Mouse (Mus musculus): Measurements from ENCODE around the gene Slc25a10.
A peak's percentile ranks its signal among the peaks of the same experiment; 100 is the strongest.

The Slc25a10 gene

DNA sequence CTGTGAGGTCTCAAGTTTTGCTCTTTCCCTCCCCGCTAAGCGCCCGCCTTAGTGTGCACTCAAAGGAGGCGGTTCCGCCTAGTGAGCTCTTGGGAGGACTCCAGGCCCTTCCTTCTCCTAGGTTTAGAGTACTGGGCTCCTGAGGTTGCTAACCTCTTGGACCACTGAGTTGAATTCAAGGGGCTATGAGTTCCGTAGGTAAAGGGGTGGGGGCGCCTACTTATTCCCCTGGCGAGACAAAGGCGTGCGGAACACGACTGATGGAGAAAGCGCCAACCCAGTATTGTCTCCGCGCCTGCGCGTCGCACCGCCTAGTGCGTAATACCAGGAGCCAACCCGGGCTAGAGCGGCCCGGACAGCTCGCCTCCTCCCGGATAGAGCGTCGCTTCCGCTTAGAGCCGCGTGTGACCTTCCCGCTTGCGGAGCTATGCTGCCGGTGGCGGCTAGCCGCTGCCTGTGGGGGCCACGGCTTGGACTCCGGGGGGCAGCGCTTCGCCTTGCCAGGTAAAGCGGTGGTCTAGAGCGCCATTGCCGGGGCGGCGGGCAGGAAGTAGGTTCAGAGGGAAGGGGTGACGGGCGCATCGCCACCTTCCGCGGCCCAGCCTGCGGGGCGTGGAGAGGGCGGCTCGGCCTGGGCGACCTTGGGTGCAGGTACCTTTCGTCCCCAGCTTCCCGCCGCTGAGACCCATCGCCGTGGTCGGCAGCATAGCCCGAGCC, 7.2 kb upstream of the Slc25a10 start, which contains the start of gene Mrpl12:
Gene Mrpl12, plus strand, starts transcription at position 349 of the 717 bp plus-strand sequence.
- peak; percentile 92 to 93 for DNase-seq (ENCODE audit: low spot score in 2 of 2)

DNA sequence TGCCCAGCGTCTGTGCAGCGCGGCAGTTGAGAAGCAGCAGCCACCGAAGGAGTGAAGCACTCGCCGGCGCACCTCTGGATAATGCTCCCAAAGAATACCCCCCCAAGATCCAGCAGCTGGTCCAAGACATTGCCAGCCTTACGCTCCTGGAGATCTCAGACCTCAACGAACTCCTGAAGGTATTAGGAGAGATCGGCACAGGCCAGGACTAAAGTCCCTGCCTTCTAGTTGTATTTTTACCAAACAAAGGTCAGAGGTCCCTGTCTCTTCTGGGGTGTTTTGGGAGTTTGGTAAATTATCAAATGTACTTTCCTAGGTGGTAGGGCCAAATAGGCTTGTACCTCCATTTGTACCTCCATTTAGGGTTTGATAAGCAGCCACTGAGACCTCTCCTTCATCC, 6.4 kb upstream of the Slc25a10 start:
- no peak for DNase-seq (ENCODE audit: low spot score in 2 of 2)

DNA sequence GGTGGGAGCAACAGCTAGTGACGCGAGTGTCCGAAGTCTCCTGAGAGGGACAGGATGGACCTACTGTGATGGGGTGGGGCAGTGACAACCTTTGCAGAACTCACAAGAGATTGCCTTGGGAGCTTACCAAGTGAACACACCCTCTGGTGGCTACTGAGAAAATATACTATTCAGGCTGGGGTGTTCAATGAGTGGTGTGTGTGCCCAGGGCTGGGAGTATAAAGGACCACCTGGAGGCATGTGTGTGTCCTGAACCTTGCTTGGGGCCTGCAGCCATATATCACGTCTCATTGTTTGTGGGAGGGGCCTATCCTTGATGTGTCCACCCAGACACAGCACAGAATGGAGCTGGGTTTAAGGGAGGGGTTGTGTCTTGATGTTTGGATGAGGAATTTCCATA, 3.1 kb upstream of the Slc25a10 start:
- no peak for DNase-seq (ENCODE audit: low spot score in 2 of 2)

DNA sequence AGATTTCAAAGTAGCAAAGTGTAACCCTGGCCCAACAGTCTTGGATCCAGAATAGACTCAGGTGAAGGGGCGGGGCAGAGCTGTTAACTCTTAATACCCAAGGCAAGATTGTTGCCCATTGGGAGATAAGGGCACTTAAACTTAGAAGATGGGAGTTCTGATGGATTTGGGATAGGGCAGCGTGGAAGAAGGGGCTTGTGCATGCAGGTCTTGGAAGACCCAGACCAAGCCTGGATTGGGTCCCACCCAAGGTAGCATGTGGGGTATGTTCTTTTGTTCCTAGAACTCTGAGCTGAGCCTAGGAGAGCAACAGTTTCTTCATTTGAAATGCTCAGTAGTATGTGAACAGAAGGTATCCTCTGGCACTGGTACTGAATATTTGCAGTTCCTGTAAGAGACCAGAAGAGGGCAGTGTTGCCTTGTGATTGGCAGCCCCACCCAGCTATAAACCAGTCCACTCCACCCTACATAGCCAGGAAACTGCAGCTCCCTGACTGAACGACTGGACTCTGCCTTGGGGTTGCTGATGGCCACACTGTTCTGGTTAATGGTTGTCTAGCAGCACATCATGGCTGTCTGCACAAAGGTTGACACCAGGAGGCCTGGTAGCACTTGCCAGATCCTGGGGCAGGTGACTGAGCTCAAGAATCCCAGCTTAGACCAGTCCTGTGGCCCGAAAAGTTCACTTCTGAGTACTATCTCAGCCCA, 2.4 kb upstream of the Slc25a10 start:
- peak; percentile 52 to 73 for DNase-seq (ENCODE audit: low spot score in 2 of 2)

DNA sequence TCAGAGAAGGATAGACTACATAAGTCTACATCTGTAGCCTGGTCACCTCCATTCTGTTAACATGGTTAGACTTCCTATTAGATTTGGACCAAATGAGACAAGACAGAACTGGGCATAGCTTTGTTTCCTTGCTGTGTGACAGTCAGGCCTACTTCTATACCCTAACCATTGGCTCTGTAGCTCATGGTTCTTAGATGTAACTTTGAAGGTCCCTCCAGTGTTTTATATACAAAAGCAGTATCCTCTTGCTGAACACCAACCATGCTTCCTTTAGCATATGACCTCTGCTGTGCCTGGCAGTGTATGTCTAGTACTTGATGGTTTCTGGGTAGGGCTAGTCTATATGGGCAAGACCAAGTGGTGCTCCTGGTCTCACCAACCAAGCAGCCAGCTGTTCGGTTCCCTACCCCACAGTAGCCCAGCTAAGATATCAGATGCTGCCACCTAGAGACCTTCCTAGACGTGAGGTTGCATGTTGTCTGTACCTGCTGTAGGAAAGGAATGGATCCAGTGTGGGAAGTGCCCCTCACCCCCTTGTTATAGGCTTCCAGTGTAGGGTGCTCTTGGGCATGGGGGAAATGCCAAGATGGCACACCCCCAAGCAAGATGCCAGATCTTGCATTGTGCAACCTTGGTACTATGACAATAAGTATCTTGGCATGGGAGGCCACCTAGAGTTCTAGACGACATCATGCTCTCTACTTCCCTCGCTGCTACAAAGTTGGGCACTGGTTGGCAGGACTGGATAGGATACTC, 1.2 kb upstream of the Slc25a10 start:
- DNase-seq (ENCODE audit: low spot score in 2 of 2) = no peak

DNA sequence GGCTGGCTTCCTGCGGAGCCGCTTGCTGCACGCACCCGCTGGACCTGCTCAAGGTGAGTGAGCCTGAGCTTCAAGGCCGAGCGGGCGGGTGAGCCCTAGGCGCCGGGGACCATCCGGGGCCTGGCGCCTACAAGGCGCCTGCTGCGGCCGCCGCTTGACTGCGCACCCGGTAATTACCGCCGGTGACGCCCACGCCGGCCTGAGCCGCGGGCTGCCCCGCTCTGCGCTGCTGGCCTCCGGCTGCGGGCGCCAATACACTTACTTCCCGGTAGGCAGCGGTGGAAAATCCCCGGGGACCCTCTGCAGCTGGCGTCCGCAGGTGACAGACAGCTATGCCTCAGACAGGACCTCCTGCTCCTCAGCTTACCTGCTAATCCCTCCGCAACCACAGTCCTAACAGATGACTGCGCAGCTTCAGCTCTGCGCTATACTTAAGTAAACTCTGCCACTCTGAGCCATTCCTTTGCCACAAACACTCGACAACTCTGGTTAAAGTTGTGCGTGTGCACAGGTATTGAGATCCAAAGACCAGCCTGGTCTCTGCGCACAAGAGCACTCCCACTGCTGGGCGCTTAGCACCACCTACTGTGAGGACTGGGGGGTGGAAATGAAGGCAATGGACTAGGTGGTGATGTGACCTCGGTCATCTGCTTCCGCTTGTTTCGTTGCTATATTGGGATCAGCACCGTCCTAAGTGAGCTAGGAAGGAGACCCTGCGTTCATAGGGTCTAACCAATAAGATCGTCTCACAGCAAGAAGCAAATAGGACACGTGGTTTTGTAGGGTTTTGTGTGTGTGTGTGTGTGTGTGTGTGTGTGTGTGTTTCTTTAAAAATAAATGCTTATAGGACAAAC, 611 bp downstream of the Slc25a10 start:
- peak; percentile 23 to 26 for DNase-seq (ENCODE audit: low spot score in 2 of 2)

DNA sequence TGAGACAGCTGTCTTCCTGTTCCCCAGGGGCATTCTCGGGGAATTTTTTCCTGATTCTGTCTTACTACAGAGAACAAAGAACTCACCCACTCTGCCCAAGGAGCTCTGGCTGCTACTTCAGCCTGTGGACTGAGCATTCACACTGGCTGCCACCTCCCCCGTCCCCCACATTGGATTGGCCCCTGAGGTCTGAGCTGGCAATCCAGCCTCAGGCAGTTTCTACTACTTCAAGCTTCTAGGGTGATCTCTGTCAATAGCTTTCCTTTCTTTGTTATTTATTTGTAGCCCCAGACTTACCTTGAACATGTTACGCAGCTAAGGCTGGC, 1.2 kb downstream of the Slc25a10 start:
- DNase-seq (ENCODE audit: low spot score in 2 of 2) = no peak

DNA sequence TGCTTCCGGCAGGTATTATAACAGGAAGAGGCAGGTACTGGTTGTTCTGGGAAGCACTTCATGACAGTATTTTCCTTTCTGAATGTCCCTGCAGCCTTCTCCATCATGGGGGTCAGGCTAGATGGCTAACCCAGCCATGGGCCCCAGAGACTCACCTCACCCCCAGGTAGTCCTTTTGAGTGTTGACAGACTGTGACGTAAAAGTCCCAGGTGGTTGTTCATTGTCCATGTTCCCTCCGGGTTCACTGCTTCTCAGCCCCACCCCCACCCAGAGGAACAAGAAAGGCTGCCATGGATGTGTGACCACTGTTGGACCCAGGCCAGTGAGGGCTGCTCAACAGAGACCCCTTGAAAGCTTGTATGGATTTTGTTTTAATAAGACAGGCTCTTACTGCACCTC, 1.7 kb downstream of the Slc25a10 start:
- no peak for DNase-seq (ENCODE audit: low spot score in 2 of 2)

DNA sequence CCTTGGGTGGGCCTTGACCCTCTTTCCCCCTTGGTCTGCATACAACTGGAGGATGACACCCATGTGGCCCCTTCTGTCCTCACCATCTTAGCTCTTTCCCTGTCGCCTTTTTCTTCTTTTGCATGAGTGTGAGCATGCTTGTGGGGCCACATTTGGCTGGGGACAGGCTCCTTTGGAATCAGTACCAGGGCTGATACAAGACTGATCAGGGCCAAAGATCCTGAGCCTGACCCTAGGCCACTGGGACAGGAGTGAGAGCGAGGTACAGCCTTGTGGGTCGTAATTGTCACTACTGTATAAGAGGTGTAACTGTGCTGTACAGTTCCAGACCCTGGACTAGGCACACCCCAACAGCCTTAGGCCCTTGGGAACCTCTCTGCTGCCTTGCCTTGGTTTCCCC, 2.3 kb downstream of the Slc25a10 start:
- no peak for DNase-seq (ENCODE audit: low spot score in 2 of 2)

DNA sequence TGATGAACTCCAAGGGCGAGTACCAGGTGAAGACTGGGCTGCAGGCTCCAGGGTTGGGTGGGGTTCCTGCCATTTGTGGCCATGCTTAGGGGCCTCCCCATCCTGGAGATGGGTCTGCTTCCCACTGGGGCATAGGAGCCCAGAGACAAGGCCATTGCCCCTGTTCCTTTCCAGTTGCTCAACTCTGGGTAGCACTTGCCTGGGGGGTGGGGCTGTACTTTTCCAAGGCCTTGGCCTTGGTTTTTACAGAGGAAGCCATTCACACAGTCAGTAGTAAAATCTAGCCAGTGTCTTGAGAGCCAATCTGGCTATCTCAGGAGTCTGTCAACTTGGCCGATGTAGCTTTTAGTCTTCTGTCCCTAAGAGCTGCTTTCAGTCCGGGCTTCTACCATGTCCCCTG, 5.8 kb downstream of the Slc25a10 start:
- no peak for DNase-seq (ENCODE audit: low spot score in 2 of 2)

DNA sequence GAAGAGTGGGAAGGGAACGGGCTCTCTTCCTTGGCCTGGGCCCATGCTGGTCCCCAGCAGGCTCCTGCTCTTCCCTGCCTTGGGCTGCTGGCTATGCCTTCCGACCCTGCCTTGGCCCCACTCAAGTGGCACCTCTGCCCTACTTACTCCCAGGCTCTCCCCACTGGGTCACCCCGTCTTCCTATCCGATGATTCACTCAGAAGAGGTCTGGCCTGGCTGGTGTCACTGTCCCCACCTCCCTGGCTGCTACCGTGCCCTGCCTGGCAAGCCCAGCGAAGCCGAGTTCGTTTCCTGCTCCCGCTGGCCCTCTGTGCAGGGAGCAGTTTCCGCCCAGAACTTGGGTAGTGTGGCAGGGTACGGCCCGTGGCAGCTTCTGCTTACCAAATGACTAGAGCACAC, 6.6 kb downstream of the Slc25a10 start:
- no peak for DNase-seq (ENCODE audit: low spot score in 2 of 2)

DNA sequence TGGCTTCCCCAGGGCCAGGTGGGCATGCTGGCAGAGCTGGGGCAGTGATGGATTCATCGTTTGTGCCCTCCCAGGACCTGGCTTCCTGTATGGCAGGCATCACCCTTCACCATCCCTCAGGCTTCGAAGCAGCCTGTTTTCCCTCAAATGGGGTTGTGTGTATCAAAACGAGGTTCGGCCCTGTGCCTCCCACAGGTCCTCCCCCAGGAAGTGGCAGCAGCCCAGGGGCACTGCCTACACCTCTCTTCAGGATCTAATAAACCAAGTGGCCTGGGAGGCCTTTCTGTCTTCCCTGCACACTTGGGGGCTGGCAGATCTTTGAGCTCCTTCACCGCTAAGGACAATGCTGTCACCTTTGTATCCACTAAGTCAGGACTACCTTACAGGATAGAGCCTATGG, 7.3 kb downstream of the Slc25a10 start:
- no peak for DNase-seq (ENCODE audit: low spot score in 2 of 2)

DNA sequence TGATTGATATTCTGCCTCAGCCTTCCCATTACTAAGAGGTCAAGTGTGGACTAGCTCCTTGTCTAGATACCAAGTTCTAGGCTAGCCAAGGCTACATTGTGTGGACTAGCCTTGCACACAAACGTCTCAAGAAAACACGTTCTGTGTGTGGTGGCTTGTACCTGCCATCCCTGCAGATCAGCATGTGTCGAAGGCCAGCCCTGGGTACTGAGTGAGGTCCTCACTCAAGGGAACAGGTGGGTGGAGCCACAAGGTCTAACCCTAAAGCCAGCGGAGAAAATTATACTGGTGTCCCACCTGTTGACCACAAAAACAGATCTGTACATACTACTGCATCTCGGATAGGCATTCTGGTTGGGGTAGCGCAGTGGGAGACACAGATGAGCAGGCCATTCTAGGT, 8.3 kb downstream of the Slc25a10 start:
- no peak for DNase-seq (ENCODE audit: low spot score in 2 of 2)

DNA sequence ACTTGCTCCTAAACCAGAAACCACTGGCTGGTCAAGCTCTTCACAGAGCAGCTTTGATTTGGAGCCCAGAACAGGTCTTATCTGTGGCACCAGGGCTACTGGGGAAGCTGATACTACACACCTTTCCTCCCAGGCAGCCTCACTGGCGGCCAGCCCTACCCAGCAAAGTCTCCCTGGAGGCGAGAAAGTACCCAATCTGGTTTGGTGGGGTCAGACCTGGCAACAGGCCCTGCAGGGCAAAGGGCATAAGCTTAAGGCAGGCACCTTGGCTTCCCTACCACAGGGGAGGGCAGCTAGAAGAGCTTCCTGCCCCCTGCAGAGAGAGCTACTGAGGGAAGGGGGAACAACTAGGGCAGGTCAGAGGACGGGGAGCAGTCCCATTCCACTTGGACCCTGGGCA, 8.7 kb downstream of the Slc25a10 start:
- no peak for DNase-seq (ENCODE audit: low spot score in 2 of 2)

DNA sequence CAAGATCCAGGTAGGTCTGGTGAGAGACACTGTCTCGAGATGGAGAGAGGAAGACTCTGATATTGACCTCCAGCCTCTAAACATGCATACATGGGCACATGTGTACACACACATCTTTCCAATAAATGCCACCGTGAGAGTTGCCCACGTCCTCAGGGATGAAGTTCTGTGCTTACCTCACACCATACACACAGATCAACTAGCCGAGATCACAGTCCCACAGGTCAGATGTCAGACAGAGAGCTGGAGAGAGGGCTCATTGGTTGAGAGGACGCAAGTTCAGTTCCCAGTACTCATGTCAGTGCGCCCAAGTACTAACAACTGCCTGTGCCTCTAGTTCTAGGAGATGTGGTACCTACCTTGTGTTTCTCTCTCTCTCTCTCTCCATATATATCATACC, 9.4 kb downstream of the Slc25a10 start:
- no peak for DNase-seq (ENCODE audit: low spot score in 2 of 2)

DNA sequence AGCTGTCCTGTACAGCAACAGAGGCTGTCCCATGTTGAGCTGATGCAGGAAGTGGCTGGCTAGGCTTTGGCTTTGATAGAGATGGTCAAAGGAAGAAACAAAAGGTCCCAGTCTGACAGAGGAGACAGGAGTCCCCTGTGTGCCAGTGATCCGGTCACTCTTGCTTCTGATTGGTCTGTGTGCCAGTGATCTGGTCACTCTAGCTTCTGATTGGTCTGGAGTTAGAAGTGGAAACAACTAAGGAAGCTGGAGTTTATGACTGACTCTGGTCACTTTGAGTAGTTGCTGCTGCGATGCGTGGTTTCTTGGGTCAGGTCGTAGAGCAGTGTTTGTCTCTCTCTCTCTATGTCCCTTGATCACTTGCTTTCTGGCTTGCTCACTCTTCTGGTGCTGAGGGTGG, 10.1 kb downstream of the Slc25a10 start:
- DNase-seq (ENCODE audit: low spot score in 2 of 2) = no peak

DNA sequence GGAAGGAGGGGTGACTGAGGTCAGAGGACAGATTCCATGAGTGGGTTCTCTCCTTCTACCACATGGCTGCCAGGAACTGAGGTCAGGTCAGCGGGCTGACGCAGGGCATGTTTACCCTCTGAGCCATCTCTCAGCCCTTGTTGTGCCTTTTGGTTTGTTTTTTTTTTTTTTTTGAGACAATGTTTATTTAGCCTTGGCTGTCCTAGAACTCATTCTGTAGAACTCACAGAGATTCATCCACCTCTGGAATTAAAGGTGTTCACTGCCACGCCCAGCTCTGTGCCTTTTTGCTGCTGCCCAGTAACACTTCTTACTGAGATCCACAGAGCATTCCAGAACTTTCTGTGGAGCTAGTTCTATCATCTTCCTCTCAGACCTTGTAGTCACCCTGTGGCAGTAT, 14.0 kb downstream of the Slc25a10 start:
- no peak for DNase-seq (ENCODE audit: low spot score in 2 of 2)

DNA sequence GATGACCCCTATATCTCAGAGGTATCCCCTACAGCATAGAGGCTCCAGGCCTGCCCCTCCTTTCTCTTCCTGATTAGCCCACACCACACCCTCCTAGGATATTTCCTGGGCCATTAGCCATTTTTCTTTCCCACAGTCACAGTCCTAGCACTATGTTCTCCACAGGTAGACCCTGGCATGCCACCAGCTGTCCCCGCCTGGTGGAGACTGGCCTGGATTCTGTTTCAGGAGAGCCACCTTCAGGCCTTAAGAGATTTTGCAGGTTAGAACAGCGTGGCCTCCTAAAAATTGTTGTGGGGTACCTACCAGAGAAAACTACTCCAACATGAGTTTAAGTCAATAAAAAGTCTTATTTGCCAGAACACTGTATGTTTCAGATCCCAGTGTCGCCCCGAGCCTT, 15.3 kb downstream of the Slc25a10 start:
- DNase-seq (ENCODE audit: low spot score in 2 of 2) = no peak

DNA sequence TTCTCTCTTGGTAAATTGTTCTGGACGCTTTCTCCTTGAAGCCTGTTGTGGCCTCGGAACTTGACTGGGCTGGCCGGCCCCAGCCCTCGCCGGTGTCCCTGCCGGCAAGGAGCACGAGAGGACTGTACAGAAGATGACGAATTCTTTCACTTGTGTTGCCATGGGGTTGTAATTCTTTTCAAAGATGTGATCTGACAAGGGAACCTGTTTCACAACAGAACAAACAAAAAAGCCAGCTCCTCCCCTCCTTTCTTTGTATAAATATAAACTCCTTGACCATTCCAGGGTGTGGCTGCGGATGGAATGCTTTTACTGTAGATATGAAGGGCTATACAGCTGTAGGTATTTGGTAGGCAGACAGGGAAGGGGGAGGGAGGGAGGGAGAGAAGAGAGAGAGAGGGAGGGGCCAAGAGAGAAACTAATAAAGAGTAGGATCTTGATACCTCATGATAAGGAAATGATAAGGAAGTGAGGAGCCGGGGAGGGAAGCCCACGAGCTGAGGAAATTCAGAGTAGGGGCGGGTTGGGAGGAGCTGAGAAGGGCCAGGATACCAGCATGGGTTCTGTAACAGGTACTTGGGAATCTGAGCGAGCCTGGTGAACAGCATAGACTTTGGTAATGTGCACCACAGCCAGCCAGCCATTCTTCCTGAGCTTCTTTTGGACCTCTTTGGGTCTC, 16.1 kb downstream of the Slc25a10 start:
- no peak for DNase-seq (ENCODE audit: low spot score in 2 of 2)

DNA sequence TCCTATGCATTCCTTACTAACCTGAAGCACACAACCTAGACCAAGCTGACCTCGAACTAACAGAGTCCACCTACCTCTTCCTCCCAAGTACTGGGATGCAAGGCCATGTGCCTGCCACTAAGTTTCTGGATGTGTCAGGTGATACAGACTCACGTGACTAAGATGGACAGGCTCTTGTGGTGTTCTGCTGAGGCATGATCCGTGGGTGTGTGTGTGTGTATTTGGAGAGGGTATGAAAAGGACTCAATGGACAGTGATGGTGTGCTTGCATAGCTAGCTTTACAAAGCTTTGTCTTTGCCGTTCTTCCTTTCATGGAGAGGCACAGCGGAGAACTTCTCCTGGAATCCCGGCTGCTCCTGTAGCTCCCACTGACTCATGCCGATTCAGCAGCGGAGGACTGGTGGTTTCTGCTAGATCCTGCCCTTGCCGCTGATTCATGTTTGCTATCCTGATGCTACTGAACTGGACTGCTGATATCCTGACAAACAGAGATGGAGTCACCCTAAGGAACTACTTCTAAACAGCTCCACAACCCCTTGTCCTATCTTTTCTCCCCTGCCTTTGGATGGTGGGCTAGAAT, 16.7 kb downstream of the Slc25a10 start:
- DNase-seq (ENCODE audit: low spot score in 2 of 2) = no peak

DNA sequence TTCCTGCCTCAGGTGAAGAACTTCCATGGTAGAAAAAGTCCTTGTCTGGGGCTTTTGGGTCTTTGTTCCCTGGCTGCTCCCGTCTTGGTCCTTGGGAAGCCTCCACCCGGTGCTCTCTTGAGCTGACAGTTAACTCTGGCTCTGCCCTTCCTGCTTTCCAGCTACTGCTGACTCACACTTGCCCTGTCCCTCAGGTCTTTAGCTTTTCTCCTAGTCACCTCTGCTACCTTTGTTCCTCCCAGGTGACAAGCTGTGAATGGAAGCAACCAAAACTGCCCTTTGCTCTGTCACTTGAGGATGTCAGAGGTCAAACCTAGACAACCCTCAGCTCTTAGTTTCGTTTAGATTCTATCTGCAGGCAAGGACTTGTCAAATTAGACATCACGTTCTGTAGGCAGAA, 18.3 kb downstream of the Slc25a10 start:
- DNase-seq (ENCODE audit: low spot score in 2 of 2) = no peak

All from frontal cortex, postnatal 36 days (tissue).